Comparison of ENCODE assay signal across 29 mouse cellular contexts in genomic region chr6:41062746-41063145, GRCm38 (mm10). TPM values are rescaled to one million over a fixed set of nuclear protein-coding genes. Genes with fewer than 3 reads are reported as not detected.
DNase-seq lines count a peak whose midpoint lies in the region; ATAC-seq lines count a peak whose summit lies in the region.
"Had no signal": no experiment of that assay in that cellular context is flagged by ENCODE, and none has a peak within 500 bp of the region (broad histone marks: within the 10 kb centered on the region; RNA-seq: fewer than 3 reads in every experiment).

No protein-coding gene starts in this region.

- no peaks in the 10 kb centered on the region for H3K27me3 ChIP-seq in liver, embryonic 16.5 days (ENCODE audit: control insufficient read depth, insufficient read depth, low read depth, low read length)
- no peaks in the 10 kb centered on the region for H3K27me3 ChIP-seq in liver, embryonic 11.5 days (replicated peaks; ENCODE audit: control insufficient read depth, insufficient read depth, low read length)
- H3K27me3 ChIP-seq: heart, embryonic 15.5 days; hindbrain, embryonic 15.5 days; liver, embryonic 15.5 days had no signal

- DNase-seq in liver, embryonic 11.5 days (ENCODE audit: low spot score), result no peak
- DNase-seq in CD4-positive helper T cell, adult 2 months (ENCODE audit: low read depth, low spot score), result peak; percentile 42
- DNase-seq in adrenal gland, adult (ENCODE audit: inconsistent age in 2 of 2, low spot score in 1 of 2), result no peak
- DNase-seq in gastrocnemius, postnatal 4 days (ENCODE audit: low spot score in 2 of 2), result no peak
- DNase-seq: adrenal gland, postnatal 25 days; B cell, adult 2 months; cerebellum, adult 9-10 months; gastrocnemius, postnatal 25 days; heart, postnatal 4 days; kidney, postnatal 25 days had no signal

- WGBS in liver, embryonic 16.5 days (ENCODE audit: insufficient replicate concordance), result 20% methylated on average over 3 of the region's 3 CpGs
- 46% methylated on average over 3 of the region's 3 CpGs for WGBS in liver, embryonic 11.5 days

- no peaks in the 10 kb centered on the region for H3K4me1 ChIP-seq in liver, embryonic 16.5 days (ENCODE audit: control insufficient read depth, low read depth, low read length)
- no peaks in the 10 kb centered on the region for H3K4me1 ChIP-seq in liver, embryonic 11.5 days (replicated peaks; ENCODE audit: control insufficient read depth, insufficient read depth, low read length)
- H3K4me1 ChIP-seq: forebrain, embryonic 10.5 days; heart, embryonic 15.5 days; hindbrain, embryonic 15.5 days; liver, embryonic 15.5 days had no signal

- H3K9me3 ChIP-seq in liver, embryonic 16.5 days (replicated peaks; ENCODE audit: control insufficient read depth, low read length), result no peaks in the 10 kb centered on the region
- no peaks in the 10 kb centered on the region for H3K9me3 ChIP-seq in liver, embryonic 11.5 days (ENCODE audit: control insufficient read depth, low read length)
- H3K9me3 ChIP-seq: forebrain, embryonic 10.5 days; heart, embryonic 15.5 days; hindbrain, embryonic 15.5 days; liver, embryonic 15.5 days had no signal

- no peak overlapping the region for H3K4me2 ChIP-seq in liver, embryonic 16.5 days (ENCODE audit: low read depth, low read length)
- no peak overlapping the region for H3K4me2 ChIP-seq in liver, embryonic 11.5 days
- H3K4me2 ChIP-seq: heart, embryonic 15.5 days; hindbrain, embryonic 15.5 days; liver, embryonic 15.5 days; midbrain, embryonic 11.5 days had no signal

- no peak overlapping the region for H3K9ac ChIP-seq in liver, embryonic 16.5 days (ENCODE audit: low read depth, low read length)
- no peak overlapping the region for H3K9ac ChIP-seq in liver, embryonic 11.5 days (ENCODE audit: low read depth, low read length)
- H3K9ac ChIP-seq: heart, embryonic 15.5 days; hindbrain, embryonic 15.5 days; liver, embryonic 15.5 days had no signal

- H3K36me3 ChIP-seq in liver, embryonic 16.5 days (ENCODE audit: control insufficient read depth, insufficient read depth), result no peaks in the 10 kb centered on the region
- no peaks in the 10 kb centered on the region for H3K36me3 ChIP-seq in liver, embryonic 11.5 days (ENCODE audit: control insufficient read depth, insufficient read depth, low read length)
- H3K36me3 ChIP-seq: forebrain, embryonic 10.5 days; heart, embryonic 15.5 days; hindbrain, embryonic 15.5 days; liver, embryonic 15.5 days had no signal

- ATAC-seq in liver, embryonic 16.5 days (ENCODE audit: low read depth), result peak; percentile 32; the same call in 1 of the 2 replicates
- no peak for ATAC-seq in liver, embryonic 11.5 days (replicated peaks; ENCODE audit: low FRiP score)
- peak; percentile 65 for ATAC-seq in common myeloid progenitor, adult 5-6 weeks (replicated peaks; ENCODE audit: low read depth, poor library complexity, severe bottlenecking)
- ATAC-seq in megakaryocyte progenitor cell, adult 5-6 weeks (replicated peaks; ENCODE audit: poor library complexity), result peak; percentile 88
- ATAC-seq: forebrain, embryonic 16.5 days; intestine, embryonic 16.5 days; lung, postnatal 0 days had no signal

- no peak overlapping the region for H3K4me3 ChIP-seq in liver, embryonic 16.5 days (ENCODE audit: low read depth, low read length)
- H3K4me3 ChIP-seq in liver, embryonic 11.5 days (ENCODE audit: low read depth, low read length), result no peak overlapping the region
- H3K4me3 ChIP-seq: forebrain, embryonic 10.5 days; heart, embryonic 15.5 days; hindbrain, embryonic 15.5 days; layer of hippocampus, adult 2 months; liver, embryonic 15.5 days had no signal

- no peak overlapping the region for H3K27ac ChIP-seq in liver, embryonic 16.5 days (ENCODE audit: low read length)
- no peak overlapping the region for H3K27ac ChIP-seq in liver, embryonic 11.5 days (ENCODE audit: low read depth, low read length)
- H3K27ac ChIP-seq: forebrain, embryonic 10.5 days; heart, embryonic 15.5 days; hindbrain, embryonic 15.5 days; layer of hippocampus, adult 2 months; liver, embryonic 15.5 days; macrophage had no signal

RNA-seq across cellular contexts. Expression of gene 2210010C04Rik, which starts 27.4 kb away (rescaled TPM):
- polyA plus RNA-seq in liver, embryonic 16.5 days (2015; fragmentation: Nextera tagmentation; extraction: Ambion mirVana), result 0.06 TPM in 1 of 2 replicates, not detected in the other
- not detected in 2 replicates for polyA plus RNA-seq in liver, embryonic 11.5 days (2014; fragmentation: Nextera tagmentation; extraction: Ambion mirVana)
- total RNA-seq in common myeloid progenitor, adult 5-6 weeks (2017), result not detected in 2 replicates
- not detected in 2 replicates for total RNA-seq in megakaryocyte progenitor cell, adult 5-6 weeks (2015)
- not detected in 2 replicates for total RNA-seq in megakaryocyte progenitor cell, adult 5-6 weeks (2017)
- not detected for total RNA-seq in gastrocnemius, postnatal 4 days (2021)
- total RNA-seq: adrenal gland, postnatal 25 days; gastrocnemius, postnatal 25 days; heart, adult 8-10 months; heart, postnatal 4 days; layer of hippocampus, adult 2 months; left cerebral cortex, postnatal 36 days; midbrain, postnatal 0 days; neutrophil, adult 5-6 weeks had no signal
- polyA plus RNA-seq: embryonic facial prominence, embryonic 11.5 days; forebrain, embryonic 10.5 days; forebrain, embryonic 16.5 days; heart, embryonic 15.5 days; hindbrain, embryonic 15.5 days; kidney, embryonic 14.5 days; liver, embryonic 15.5 days; lung, postnatal 0 days; macrophage; midbrain, embryonic 11.5 days; midbrain, postnatal 0 days had no signal
